ENCODE assay signal across 15 mouse cellular contexts in genomic region chr5:140282900-140283299, GRCm38 (mm10). TPM values are rescaled to one million over a fixed set of nuclear protein-coding genes. Genes with fewer than 3 reads are reported as not detected.
DNase-seq lines count a peak whose midpoint lies in the region; ATAC-seq and TF ChIP-seq lines count a peak whose summit lies in the region.
"Had no signal": no experiment of that assay in that cellular context is flagged by ENCODE, and none has a peak within 500 bp of the region (broad histone marks: within the 10 kb centered on the region; RNA-seq: fewer than 3 reads in every experiment).

No protein-coding gene starts in this region.

- H3K27ac ChIP-seq in heart, postnatal 0 days (ENCODE audit: low read depth), result peak overlapping the region; percentile 15; the same call in 1 of the 2 replicates
- no peak overlapping the region for H3K27ac ChIP-seq in midbrain, embryonic 11.5 days (ENCODE audit: low read depth, low read length)
- no peak overlapping the region for H3K27ac ChIP-seq in midbrain, postnatal 0 days (ENCODE audit: low read depth, low read length)
- H3K27ac ChIP-seq: embryonic facial prominence, embryonic 12.5 days; forebrain, embryonic 15.5 days; heart, embryonic 15.5 days had no signal

- no peaks in the 10 kb centered on the region for H3K4me1 ChIP-seq in heart, postnatal 0 days (ENCODE audit: control insufficient read depth, insufficient read depth)
- no peaks in the 10 kb centered on the region for H3K4me1 ChIP-seq in midbrain, embryonic 11.5 days (ENCODE audit: control insufficient read depth, insufficient read depth, low read length)
- H3K4me1 ChIP-seq in midbrain, postnatal 0 days (ENCODE audit: insufficient read depth, low read length), result no peaks in the 10 kb centered on the region; the same call in 1 of the 2 replicates
- H3K4me1 ChIP-seq: embryonic facial prominence, embryonic 12.5 days; heart, embryonic 15.5 days had no signal

- no peak overlapping the region for H3K4me3 ChIP-seq in heart, postnatal 0 days (ENCODE audit: low read depth, low read length)
- no peak overlapping the region for H3K4me3 ChIP-seq in midbrain, embryonic 11.5 days (ENCODE audit: low read depth, low read length)
- H3K4me3 ChIP-seq in midbrain, postnatal 0 days (ENCODE audit: low read depth, low read length), result no peak overlapping the region
- H3K4me3 ChIP-seq: embryonic facial prominence, embryonic 12.5 days; forebrain, embryonic 15.5 days; heart, embryonic 15.5 days had no signal

- no peak for TF ChIP-seq CTCF in heart, postnatal 0 days (IDR thresholded peaks at IDR 0.05; ENCODE audit: low read depth)
- no peak for TF ChIP-seq CTCF in midbrain, postnatal 0 days (IDR thresholded peaks at IDR 0.05)

- no peak for DNase-seq in heart, postnatal 0 days (ENCODE audit: low spot score)
- DNase-seq in heart, postnatal 10 days, result no peak
- DNase-seq in midbrain, embryonic 11.5 days (ENCODE audit: low spot score, missing footprints), result peak; percentile 8
- no peak for DNase-seq in midbrain, postnatal 0 days (ENCODE audit: low spot score)
- peak; percentile 42 for DNase-seq in thymus, postnatal 4 days
- DNase-seq in thymus, postnatal 14 days, result no peak
- no peak for DNase-seq in urinary bladder, adult 2 months (ENCODE audit: low spot score)
- DNase-seq: heart, postnatal 4 days had no signal

- TF ChIP-seq EP300 in heart, postnatal 0 days (IDR thresholded peaks at IDR 0.05; ENCODE audit: low read depth), result no peak

- no peaks in the 10 kb centered on the region for H3K9me3 ChIP-seq in heart, postnatal 0 days (replicated peaks; ENCODE audit: control insufficient read depth, low read length)
- no peaks in the 10 kb centered on the region for H3K9me3 ChIP-seq in midbrain, embryonic 11.5 days (ENCODE audit: control insufficient read depth, low read length)
- H3K9me3 ChIP-seq in midbrain, postnatal 0 days (ENCODE audit: low read length), result no peaks in the 10 kb centered on the region
- H3K9me3 ChIP-seq: embryonic facial prominence, embryonic 12.5 days; forebrain, embryonic 15.5 days; heart, embryonic 15.5 days had no signal

- no peaks in the 10 kb centered on the region for H3K27me3 ChIP-seq in heart, postnatal 0 days (ENCODE audit: control insufficient read depth, insufficient read depth, low read length)
- H3K27me3 ChIP-seq in midbrain, embryonic 11.5 days (ENCODE audit: control insufficient read depth, insufficient read depth, low read length), result no peaks in the 10 kb centered on the region
- H3K27me3 ChIP-seq in midbrain, postnatal 0 days (ENCODE audit: insufficient read depth, low read length), result no peaks in the 10 kb centered on the region
- H3K27me3 ChIP-seq: embryonic facial prominence, embryonic 12.5 days; forebrain, embryonic 15.5 days; heart, embryonic 15.5 days; Patski had no signal

- WGBS in heart, postnatal 0 days, result 94% methylated on average over 3 of the region's 3 CpGs
- 98% methylated on average over 3 of the region's 3 CpGs for WGBS in midbrain, embryonic 11.5 days
- 97% methylated on average over 3 of the region's 3 CpGs for WGBS in midbrain, postnatal 0 days

- intact Hi-C loops in heart, postnatal 10 days (cut with DNase I), result no loop called here

- ATAC-seq in heart, postnatal 0 days (ENCODE audit: insufficient read depth, low read depth), result no peak
- ATAC-seq in midbrain, embryonic 11.5 days (ENCODE audit: low FRiP score), result no peak
- no peak for ATAC-seq in midbrain, postnatal 0 days (ENCODE audit: low FRiP score)
- ATAC-seq: activated CD4-positive, CD25-positive, alpha-beta regulatory T cell, adult 4 months; forebrain, embryonic 15.5 days; Patski had no signal

- H3K4me2 ChIP-seq in heart, postnatal 0 days (ENCODE audit: low read depth, low read length), result no peak overlapping the region
- no peak overlapping the region for H3K4me2 ChIP-seq in midbrain, embryonic 11.5 days
- H3K4me2 ChIP-seq in midbrain, postnatal 0 days (ENCODE audit: low read depth, low read length, poor library complexity, severe bottlenecking), result no peak overlapping the region
- H3K4me2 ChIP-seq: embryonic facial prominence, embryonic 12.5 days; forebrain, embryonic 15.5 days; heart, embryonic 11.5 days; heart, embryonic 15.5 days; hindbrain, embryonic 14.5 days had no signal

- H3K36me3 ChIP-seq in heart, postnatal 0 days (replicated peaks; ENCODE audit: control insufficient read depth, insufficient read depth, low read length), result 0 out of 2 replicates have a peak, but pooled peaks cover 11% of the 10 kb centered on the region
- no peaks in the 10 kb centered on the region; the same call in 1 of the 2 replicates for H3K36me3 ChIP-seq in midbrain, embryonic 11.5 days (ENCODE audit: control insufficient read depth, insufficient read depth, low read length)
- peaks cover 6% of the 10 kb centered on the region for H3K36me3 ChIP-seq in midbrain, postnatal 0 days (ENCODE audit: insufficient read depth, low read length)
- H3K36me3 ChIP-seq: forebrain, embryonic 15.5 days had no signal

- H3K9ac ChIP-seq in heart, postnatal 0 days (replicated peaks; ENCODE audit: low read depth, low read length), result no peak overlapping the region
- no peak overlapping the region for H3K9ac ChIP-seq in midbrain, embryonic 11.5 days (ENCODE audit: low read length)
- no peak overlapping the region for H3K9ac ChIP-seq in midbrain, postnatal 0 days (replicated peaks; ENCODE audit: low read length, poor library complexity, severe bottlenecking)
- H3K9ac ChIP-seq: embryonic facial prominence, embryonic 12.5 days; forebrain, embryonic 15.5 days; heart, embryonic 15.5 days; hindbrain, embryonic 14.5 days had no signal

RNA-seq across cellular contexts. Expression of gene Mad1l1, which starts 38.5 kb away (rescaled TPM):
- 10.1 and 20.6 TPM in 2 replicates for total RNA-seq in heart, postnatal 0 days (2014; rRNA removed; ENCODE audit: low replicate concordance)
- 15.0 and 15.1 TPM in 2 replicates for polyA plus RNA-seq in heart, postnatal 0 days (2015; fragmentation: Nextera tagmentation; extraction: Ambion mirVana)
- 10 to 100 TPM; 16.5 to 21.2 TPM for total RNA-seq in heart, postnatal 10 days (2021)
- polyA plus RNA-seq in midbrain, embryonic 11.5 days (2014; fragmentation: Nextera tagmentation; extraction: Ambion mirVana), result 37.5 and 44.2 TPM in 2 replicates
- total RNA-seq in midbrain, postnatal 0 days (2014; rRNA removed), result 25.9 and 28.5 TPM in 2 replicates
- 33.5 and 34.0 TPM in 2 replicates for polyA plus RNA-seq in midbrain, postnatal 0 days (2015; fragmentation: Nextera tagmentation; extraction: Ambion mirVana)
- polyA plus RNA-seq in urinary bladder, adult 2 months (2012; rRNA removed), result 13.2 and 13.8 TPM in 2 replicates

RNA-seq across cellular contexts. Expression of gene Nudt1, which starts 38.6 kb away (rescaled TPM):
- total RNA-seq in heart, postnatal 0 days (2014; rRNA removed; ENCODE audit: low replicate concordance), result 11.3 and 31.0 TPM in 2 replicates
- polyA plus RNA-seq in heart, postnatal 0 days (2015; fragmentation: Nextera tagmentation; extraction: Ambion mirVana), result 17.4 and 18.1 TPM in 2 replicates
- total RNA-seq in heart, postnatal 10 days (2021), result 10 to 100 TPM; 11.1 to 11.8 TPM
- polyA plus RNA-seq in midbrain, embryonic 11.5 days (2014; fragmentation: Nextera tagmentation; extraction: Ambion mirVana), result 41.2 and 48.5 TPM in 2 replicates
- 7.6 and 10.5 TPM in 2 replicates for total RNA-seq in midbrain, postnatal 0 days (2014; rRNA removed)
- polyA plus RNA-seq in midbrain, postnatal 0 days (2015; fragmentation: Nextera tagmentation; extraction: Ambion mirVana), result 16.6 and 17.9 TPM in 2 replicates
- 19.0 and 21.6 TPM in 2 replicates for polyA plus RNA-seq in urinary bladder, adult 2 months (2012; rRNA removed)

RNA-seq across cellular contexts. Expression of gene Mrm2, which starts 48.8 kb away (rescaled TPM):
- total RNA-seq in heart, postnatal 0 days (2014; rRNA removed; ENCODE audit: low replicate concordance), result 13.9 and 19.5 TPM in 2 replicates
- polyA plus RNA-seq in heart, postnatal 0 days (2015; fragmentation: Nextera tagmentation; extraction: Ambion mirVana), result 16.9 and 17.8 TPM in 2 replicates
- total RNA-seq in heart, postnatal 10 days (2021), result 10 to 100 TPM in 1 of 2 experiments, 1 to 10 TPM in 1; 8.4 to 11.6 TPM
- polyA plus RNA-seq in midbrain, embryonic 11.5 days (2014; fragmentation: Nextera tagmentation; extraction: Ambion mirVana), result 21.4 and 22.4 TPM in 2 replicates
- total RNA-seq in midbrain, postnatal 0 days (2014; rRNA removed), result 9.9 and 15.1 TPM in 2 replicates
- 14.7 and 16.2 TPM in 2 replicates for polyA plus RNA-seq in midbrain, postnatal 0 days (2015; fragmentation: Nextera tagmentation; extraction: Ambion mirVana)
- 11.8 and 12.0 TPM in 2 replicates for polyA plus RNA-seq in urinary bladder, adult 2 months (2012; rRNA removed)

Comparison
In these comparisons a context has a peak if more than half of its experiments do, and no peak if none do; other contexts are left out.
1. DNase-seq: peak in midbrain, embryonic 11.5 days (single experiment) and thymus, postnatal 4 days (single experiment); none in heart, postnatal 0 days (single experiment), heart, postnatal 10 days (0 of 2), midbrain, postnatal 0 days (single experiment), thymus, postnatal 14 days (single experiment) and urinary bladder, adult 2 months (single experiment).